Mouse (Mus musculus): ENCODE measurements around the gene Ptcra. TPM values are rescaled to one million over a fixed set of nuclear protein-coding genes. Genes with fewer than 3 reads are reported as not detected.
A peak's percentile ranks its signal among the peaks of the same experiment; 100 is the strongest.

Gene Ptcra
- polyA plus RNA-seq, 1 experiment from 2014 or later: 0.64 TPM

DNA sequence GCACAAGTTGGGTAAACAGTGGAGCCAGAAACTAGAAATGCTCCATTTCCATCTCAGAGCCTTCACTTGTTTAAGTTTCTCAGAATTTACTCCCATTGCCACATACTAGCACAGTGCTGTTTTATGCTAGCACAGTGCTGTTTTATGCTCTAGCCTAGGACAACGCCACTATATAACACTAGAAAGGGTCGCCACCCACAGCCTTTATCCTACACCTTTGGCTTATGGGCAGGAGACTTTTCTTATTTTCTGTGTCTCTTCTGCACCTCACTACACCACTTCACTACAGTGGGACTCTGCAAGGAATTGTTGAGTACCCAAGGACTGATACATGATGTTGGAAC lies 19.7 kb upstream of the Ptcra start:
- H3K4me3 ChIP-seq (replicated peaks): peak overlapping the region; percentile 72
- H3K9me3 ChIP-seq (replicated peaks): no peaks in the 10 kb centered on the region
- peaks cover 16% of the 10 kb centered on the region for H3K4me1 ChIP-seq
- no peaks in the 10 kb centered on the region for H3K27me3 ChIP-seq
- ATAC-seq (replicated peaks; ENCODE audit: low FRiP score): no peak
- H3K36me3 ChIP-seq: peaks cover 26% of the 10 kb centered on the region
- no peak overlapping the region for H3K9ac ChIP-seq
- peak overlapping the region; percentile 64 for H3K4me2 ChIP-seq
- peak overlapping the region; percentile 59 for H3K27ac ChIP-seq
- WGBS: 75% methylated on average over 2 of the region's 2 CpGs

DNA sequence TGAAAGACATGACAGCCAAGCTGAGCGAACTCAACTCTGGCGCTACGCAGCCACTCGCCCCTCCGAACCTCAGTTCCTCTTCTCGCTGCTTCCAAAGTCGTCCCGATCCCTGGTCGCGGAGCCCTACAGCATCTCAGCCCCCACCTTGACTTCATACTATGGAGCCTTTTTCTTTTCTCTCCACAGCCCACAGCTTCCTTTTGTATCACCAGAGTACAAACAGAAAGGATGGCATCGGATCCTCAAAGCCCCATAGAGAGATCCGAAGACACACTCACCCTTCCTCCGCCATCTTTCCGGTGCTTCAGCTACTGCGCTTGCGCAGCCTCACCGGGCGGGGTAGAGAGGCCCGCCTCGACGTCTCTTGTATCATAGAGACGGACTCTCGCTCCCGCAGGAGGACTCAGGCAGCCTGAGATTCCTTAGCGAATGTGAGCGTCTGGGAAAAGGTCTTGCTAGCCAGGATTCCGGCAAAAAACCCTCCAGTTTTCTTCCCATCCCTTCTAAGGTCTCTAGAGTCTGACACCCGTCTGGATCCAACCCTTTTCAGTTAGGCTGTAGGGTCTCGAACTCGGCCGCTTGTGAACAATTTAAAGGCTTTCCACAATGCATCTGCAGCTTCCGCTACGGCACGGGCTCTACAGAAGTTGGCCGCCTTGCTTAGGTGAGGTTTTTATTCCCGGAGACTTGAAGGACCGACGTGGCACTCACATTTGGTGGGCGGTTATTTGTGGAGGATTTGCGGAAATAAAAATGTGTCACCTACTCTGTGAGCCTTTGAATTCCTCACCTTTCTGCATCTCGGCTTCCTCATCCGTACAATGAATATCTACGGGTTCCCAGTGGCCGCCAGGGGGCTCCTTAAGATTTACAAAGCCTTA lies 19.1 kb upstream of the Ptcra start, which contains the start of gene Rpl7l1:
TSS of gene Rpl7l1 (minus strand) at position 332 of the 881 bp plus-strand sequence.
- Histone ChIP-seq H3K36me3 (peaks cover 32% of the 10 kb centered on the region), H3K27me3 (no peaks in the 10 kb centered on the region), H3K27ac (peak within 1 kb of the TSS; percentile 95), H3K4me3 (replicated peaks) (peak within 1 kb of the TSS; percentile 72), H3K4me2 (peak within 1 kb of the TSS; percentile 64), H3K9ac (peak within 1 kb of the TSS; percentile 67), H3K9me3 (replicated peaks) (no peaks in the 10 kb centered on the region), H3K4me1 (peaks cover 16% of the 10 kb centered on the region)
- peak; percentile 95 for ATAC-seq (replicated peaks; ENCODE audit: low FRiP score)
- under 1% methylated on average over 44 of the region's 44 CpGs for WGBS

DNA sequence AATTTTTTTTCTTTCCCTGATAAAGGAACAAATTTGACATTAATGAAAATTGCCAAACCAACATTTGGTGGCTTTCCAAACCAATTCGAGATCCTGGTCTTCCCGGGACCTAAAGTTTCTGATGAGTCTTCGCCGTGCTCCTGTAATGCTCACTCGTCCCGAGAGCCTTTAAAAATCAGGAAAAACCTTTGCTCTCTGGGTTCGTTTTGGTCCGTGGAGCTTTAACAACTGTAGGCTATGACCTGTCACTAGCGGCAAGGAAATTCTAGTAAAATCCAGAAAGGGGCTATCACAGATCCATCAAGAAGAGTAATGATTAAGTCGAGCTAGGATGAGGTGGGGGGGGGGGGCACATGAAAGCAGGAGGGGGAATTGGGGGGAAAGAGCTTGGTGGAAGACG lies 18.4 kb upstream of the Ptcra start:
- Histone ChIP-seq H3K9ac (peak overlapping the region; percentile 67), H3K4me3 (replicated peaks) (peak overlapping the region; percentile 72), H3K4me2 (peak overlapping the region; percentile 64), H3K36me3 (peaks cover 39% of the 10 kb centered on the region), H3K9me3 (replicated peaks) (no peaks in the 10 kb centered on the region), H3K4me1 (peaks cover 16% of the 10 kb centered on the region), H3K27ac (peak overlapping the region; percentile 95), H3K27me3 (no peaks in the 10 kb centered on the region)
- WGBS: under 1% methylated on average over 11 of the region's 11 CpGs
- peak; percentile 6; the same call in 1 of the 2 replicates for ATAC-seq (replicated peaks; ENCODE audit: low FRiP score)

DNA sequence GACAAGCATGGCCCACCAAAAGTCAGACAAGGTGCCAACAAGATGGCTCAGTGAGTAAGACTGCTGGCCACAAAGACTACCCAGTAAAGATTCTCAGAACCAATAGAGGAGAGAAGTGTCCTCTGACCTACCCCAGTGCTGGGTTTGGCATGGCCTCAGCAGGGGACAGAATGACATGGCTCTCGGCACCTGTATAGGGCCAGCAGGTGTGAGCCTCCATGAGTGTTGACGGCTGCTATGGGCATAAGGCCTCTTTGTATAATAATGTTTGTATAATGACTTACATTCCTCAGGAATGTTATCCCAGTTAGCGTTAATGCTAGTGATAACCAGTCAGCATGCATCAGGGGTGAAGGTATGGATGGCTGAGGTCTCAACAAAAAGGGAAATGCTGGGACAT lies 12.6 kb upstream of the Ptcra start:
- WGBS: 80% methylated on average over 3 of the region's 3 CpGs
- peaks cover 69% of the 10 kb centered on the region for H3K36me3 ChIP-seq
- H3K4me3 ChIP-seq (replicated peaks): no peak overlapping the region
- H3K27me3 ChIP-seq: no peaks in the 10 kb centered on the region
- no peaks in the 10 kb centered on the region for H3K9me3 ChIP-seq (replicated peaks)
- no peak for ATAC-seq (replicated peaks; ENCODE audit: low FRiP score)
- no peak overlapping the region for H3K9ac ChIP-seq
- H3K4me1 ChIP-seq: peaks cover 30% of the 10 kb centered on the region
- H3K27ac ChIP-seq: no peak overlapping the region
- H3K4me2 ChIP-seq: no peak overlapping the region

DNA sequence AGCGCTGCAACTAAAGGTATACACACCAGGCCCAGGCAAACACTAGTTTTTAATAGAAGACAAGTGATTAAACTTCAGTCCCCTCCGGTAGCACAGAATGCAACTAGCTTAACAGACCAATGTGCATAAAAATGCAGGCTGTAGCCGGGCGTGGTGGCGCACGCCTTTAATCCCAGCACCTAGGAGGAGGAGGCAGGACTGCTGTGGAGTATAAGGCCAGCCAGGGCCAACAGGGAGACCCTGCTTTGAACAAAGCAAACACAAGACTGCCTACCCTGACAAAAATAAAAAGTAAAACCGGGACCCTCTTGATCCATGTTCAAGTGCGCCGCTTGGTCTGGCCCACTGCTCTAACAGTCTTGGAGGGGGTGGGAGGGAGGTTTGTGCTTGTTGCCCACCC lies 11.6 kb upstream of the Ptcra start:
- H3K27ac ChIP-seq: no peak overlapping the region
- H3K4me1 ChIP-seq: peaks cover 24% of the 10 kb centered on the region
- H3K27me3 ChIP-seq: no peaks in the 10 kb centered on the region
- no peak overlapping the region for H3K9ac ChIP-seq
- H3K4me3 ChIP-seq (replicated peaks): no peak overlapping the region
- H3K36me3 ChIP-seq: peaks cover 61% of the 10 kb centered on the region
- H3K9me3 ChIP-seq (replicated peaks): no peaks in the 10 kb centered on the region
- ATAC-seq (replicated peaks; ENCODE audit: low FRiP score): no peak
- no peak overlapping the region for H3K4me2 ChIP-seq
- 96% methylated on average over 9 of the region's 9 CpGs for WGBS

DNA sequence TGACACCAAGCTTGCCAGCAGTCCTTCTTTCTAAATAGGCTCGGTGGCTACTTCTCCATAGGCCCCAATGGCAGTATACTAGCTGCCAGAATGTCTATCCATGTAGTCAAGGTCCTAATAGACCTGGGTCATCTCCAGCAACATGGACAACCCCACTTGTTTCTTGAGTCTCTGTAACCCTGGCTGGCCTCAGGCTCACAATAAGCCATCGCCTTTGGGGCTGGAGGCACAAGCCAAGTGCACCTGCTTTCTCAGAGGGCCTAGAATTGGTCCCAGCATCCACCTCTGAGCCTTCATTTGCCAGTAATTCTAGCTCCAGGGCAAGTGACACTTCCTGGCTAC lies 10.6 kb upstream of the Ptcra start:
- WGBS: 40% methylated on average over 2 of the region's 2 CpGs

DNA sequence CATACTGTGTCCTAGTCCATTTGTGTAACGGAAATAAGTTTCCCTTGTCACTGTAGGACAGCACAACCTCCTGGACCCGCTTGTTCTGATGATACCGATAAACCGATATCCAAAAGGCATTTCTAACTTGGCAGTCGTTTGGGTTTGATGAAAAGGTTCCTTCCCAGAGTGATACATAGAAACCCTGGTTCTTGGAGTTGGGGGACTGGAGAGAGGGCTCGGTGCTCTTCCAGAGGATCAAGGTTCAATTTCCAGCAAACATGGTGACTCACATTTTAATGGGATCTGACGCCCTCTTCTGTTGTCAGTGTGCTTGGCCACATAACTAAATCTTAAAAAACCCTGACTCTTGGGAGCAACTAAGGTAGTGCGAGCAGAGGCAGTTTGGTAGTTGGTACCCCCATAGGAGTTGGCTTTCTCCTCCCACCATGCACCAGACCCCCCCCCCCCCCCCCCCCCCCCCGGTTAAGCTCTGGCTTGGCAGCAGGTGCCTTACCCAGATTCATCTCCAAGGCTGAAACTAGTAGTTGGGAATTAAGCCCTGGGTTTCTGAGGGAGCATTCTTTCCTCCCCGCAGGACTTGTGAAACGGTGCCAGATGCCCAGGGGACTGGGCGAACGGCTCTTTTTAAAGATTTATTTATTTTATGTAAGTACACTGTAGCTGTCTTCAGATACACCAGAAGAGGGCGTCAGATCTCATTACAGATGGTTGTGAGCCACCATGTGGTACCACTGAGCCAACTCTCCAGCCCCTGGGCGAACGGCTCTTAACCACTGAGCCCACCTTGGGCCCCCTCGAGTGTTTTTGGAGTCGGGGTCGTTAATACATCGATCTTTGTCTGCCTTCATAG lies 10.0 kb upstream of the Ptcra start:
- Histone ChIP-seq H3K4me3 (replicated peaks) (peak overlapping the region; percentile 96), H3K27me3 (no peaks in the 10 kb centered on the region), H3K9ac (peak overlapping the region; percentile 93), H3K4me2 (peak overlapping the region; percentile 75), H3K9me3 (replicated peaks) (no peaks in the 10 kb centered on the region), H3K27ac (peak overlapping the region; percentile 94), H3K36me3 (peaks cover 46% of the 10 kb centered on the region), H3K4me1 (peaks cover 19% of the 10 kb centered on the region)
- no peak for ATAC-seq (replicated peaks; ENCODE audit: low FRiP score)
- 8% methylated on average over 19 of the region's 20 CpGs for WGBS

More for the DNA sequence above, 10.6 kb upstream of the Ptcra start:
- Histone ChIP-seq H3K4me1 (peaks cover 19% of the 10 kb centered on the region), H3K36me3 (peaks cover 52% of the 10 kb centered on the region), H3K9ac (no peak overlapping the region), H3K4me3 (replicated peaks) (peak overlapping the region; percentile 96), H3K27me3 (no peaks in the 10 kb centered on the region), H3K4me2 (peak overlapping the region; percentile 75), H3K9me3 (replicated peaks) (no peaks in the 10 kb centered on the region), H3K27ac (no peak overlapping the region; the same call in 1 of the 2 replicates)
- ATAC-seq (replicated peaks; ENCODE audit: low FRiP score): no peak

DNA sequence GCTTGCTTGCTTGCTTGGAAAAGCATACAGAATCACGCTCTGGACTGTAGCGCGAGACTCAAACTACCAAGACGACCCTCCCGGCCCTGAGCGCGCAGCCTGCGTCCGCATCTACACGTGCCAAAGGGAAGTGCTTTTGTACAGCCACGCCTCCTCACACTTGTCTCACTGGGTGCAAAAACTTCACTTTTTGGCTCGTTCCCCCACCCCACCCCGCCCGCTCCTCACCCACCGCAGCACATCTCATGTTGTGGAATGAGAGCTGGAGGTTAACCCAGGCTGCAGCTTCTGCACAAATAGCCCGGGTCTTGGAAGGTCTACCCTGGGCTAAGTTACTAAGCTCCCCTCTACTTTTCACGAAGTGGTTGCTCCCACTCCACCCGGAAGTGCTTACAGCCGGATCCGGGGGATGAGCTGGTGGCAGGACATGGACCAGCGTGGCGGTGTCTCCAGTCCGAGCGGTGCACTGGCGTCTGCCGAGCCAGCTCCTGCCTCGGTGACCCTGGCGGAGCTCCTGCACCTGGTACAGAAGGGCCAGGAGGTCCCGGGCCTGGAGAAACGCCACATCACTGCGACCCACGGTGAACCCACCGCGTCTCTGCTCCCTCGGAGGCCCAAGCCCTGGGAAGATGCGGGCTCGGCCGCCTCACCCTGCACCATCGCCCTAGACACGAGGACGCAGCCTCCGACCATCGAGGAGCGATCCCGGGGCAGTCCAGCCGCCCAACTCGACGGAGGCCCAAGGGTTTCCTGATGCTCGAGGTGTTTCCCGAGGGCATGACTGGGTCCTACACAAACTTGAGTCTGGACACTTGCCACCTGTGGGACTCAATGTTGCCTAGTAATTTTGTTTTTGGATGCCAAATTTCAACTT lies 9.1 kb upstream of the Ptcra start, which contains the start of gene 2310039H08Rik:
TSS of gene 2310039H08Rik (plus strand) at position 232 of the 874 bp plus-strand sequence.
- peak within 1 kb of the TSS; percentile 94 for H3K27ac ChIP-seq
- WGBS: under 1% methylated on average over 50 of the region's 50 CpGs
- H3K4me2 ChIP-seq: peak within 1 kb of the TSS; percentile 75
- H3K9ac ChIP-seq: peak within 1 kb of the TSS; percentile 93
- peak within 1 kb of the TSS; percentile 96 for H3K4me3 ChIP-seq (replicated peaks)
- H3K36me3 ChIP-seq: peaks cover 37% of the 10 kb centered on the region
- H3K27me3 ChIP-seq: no peaks in the 10 kb centered on the region
- peak; percentile 87 for ATAC-seq (replicated peaks; ENCODE audit: low FRiP score)
- no peaks in the 10 kb centered on the region for H3K9me3 ChIP-seq (replicated peaks)
- H3K4me1 ChIP-seq: peaks cover 24% of the 10 kb centered on the region

DNA sequence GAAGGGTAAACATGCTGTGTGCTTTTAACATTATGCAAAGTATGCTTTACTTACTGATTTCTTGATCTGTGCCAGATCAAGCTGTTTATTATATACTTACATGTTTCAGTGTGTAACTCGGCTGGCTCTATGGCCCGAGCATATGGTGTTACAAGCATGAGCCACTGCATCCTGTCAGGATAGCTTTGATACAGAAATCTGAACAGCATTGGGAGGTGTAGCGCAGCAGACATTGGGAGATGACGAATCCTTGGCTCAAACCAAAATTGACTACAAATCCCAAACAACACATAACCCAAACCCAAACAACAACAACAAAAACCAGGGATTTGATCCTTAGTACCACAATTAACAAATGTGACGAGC lies 8.5 kb upstream of the Ptcra start:
- Histone ChIP-seq H3K4me2 (peak overlapping the region; percentile 75), H3K27ac (peak overlapping the region; percentile 94), H3K4me1 (peaks cover 24% of the 10 kb centered on the region), H3K4me3 (replicated peaks) (peak overlapping the region; percentile 96), H3K27me3 (no peaks in the 10 kb centered on the region), H3K9me3 (replicated peaks) (no peaks in the 10 kb centered on the region), H3K9ac (peak overlapping the region; percentile 93), H3K36me3 (peaks cover 31% of the 10 kb centered on the region)
- 4% methylated on average over 5 of the region's 5 CpGs for WGBS
- ATAC-seq (replicated peaks; ENCODE audit: low FRiP score): no peak

DNA sequence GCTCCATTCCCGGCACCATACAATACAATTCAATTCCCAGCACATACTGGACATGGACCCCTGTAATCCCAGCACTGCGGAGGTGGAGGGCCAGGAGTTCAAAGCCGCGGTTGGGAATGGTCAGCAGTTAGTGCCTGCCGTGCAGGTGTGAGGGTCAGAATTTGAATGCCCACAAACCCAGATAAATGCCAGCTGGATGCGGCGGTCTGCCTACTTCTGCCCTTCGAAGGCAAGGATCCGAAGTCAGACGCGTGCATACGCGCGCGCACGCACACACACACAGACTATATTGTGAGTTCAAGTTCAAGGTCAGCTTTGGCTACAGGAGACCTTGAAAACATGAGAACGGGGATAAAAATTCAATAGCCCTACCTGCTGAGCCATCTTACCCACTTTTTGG lies 8.1 kb upstream of the Ptcra start:
- Histone ChIP-seq H3K9ac (0 out of 2 replicates have a peak overlapping the region, but pooled peaks have one; percentile 93), H3K36me3 (peaks cover 27% of the 10 kb centered on the region), H3K9me3 (replicated peaks) (no peaks in the 10 kb centered on the region), H3K4me3 (replicated peaks) (peak overlapping the region; percentile 96), H3K4me2 (peak overlapping the region; percentile 75), H3K27me3 (no peaks in the 10 kb centered on the region), H3K4me1 (peaks cover 24% of the 10 kb centered on the region), H3K27ac (peak overlapping the region; percentile 94; the same call in 1 of the 2 replicates)
- 61% methylated on average over 17 of the region's 17 CpGs for WGBS
- no peak for ATAC-seq (replicated peaks; ENCODE audit: low FRiP score)

DNA sequence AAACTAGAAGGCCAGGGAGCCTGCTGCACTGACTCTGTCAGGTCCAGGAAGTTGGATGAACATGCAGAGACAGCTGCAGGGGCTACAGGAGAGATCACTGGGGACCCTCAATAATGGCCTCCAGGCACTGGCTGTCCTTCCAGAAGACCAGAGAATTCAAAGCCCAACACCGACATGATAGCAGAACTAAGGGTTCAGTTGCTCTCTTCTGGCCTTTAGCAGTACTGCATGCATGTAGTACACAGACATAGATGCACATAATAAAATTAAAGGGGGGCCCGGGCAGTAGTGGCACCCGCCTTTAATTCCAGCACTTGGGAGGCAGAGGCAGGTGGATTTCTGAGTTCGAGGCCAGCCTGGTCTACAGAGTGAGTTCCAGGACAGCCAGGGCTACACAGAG lies 7.5 kb upstream of the Ptcra start:
- peaks cover 21% of the 10 kb centered on the region for H3K36me3 ChIP-seq
- H3K4me1 ChIP-seq: peaks cover 24% of the 10 kb centered on the region
- no peak overlapping the region for H3K4me3 ChIP-seq (replicated peaks)
- H3K27me3 ChIP-seq: no peaks in the 10 kb centered on the region
- no peak overlapping the region for H3K9ac ChIP-seq
- H3K4me2 ChIP-seq: no peak overlapping the region
- no peak overlapping the region for H3K27ac ChIP-seq
- no peaks in the 10 kb centered on the region for H3K9me3 ChIP-seq (replicated peaks)
- ATAC-seq (replicated peaks; ENCODE audit: low FRiP score): no peak
- 86% methylated on average over 4 of the region's 4 CpGs for WGBS
